Mouse (Mus musculus) left cerebral cortex, postnatal 10 days (tissue): ENCODE data around the gene Havcr2. TPM values are rescaled to one million over a fixed set of nuclear protein-coding genes. Genes with fewer than 3 reads are reported as not detected.
"Not testable (repeated sequence)": the region's sequence is repeated elsewhere in the genome, so short reads cannot be mapped to it uniquely, and the experiment has no call there.

Source experiments
- DNase-seq, 2 experiments: peaks; one replicate each; pipeline ENCODE4 v3.0.0; 2021 to 2022; ENCODE audit warnings: low spot score in 2 of 2, mixed read lengths in 1 of 2; ENCODE audit errors: extremely low spot score in 1 of 2
- intact Hi-C: fragments of 180-260 bp; cut with DNase I; formaldehyde crosslinking; loops from one replicate; pipeline ENCODE4 v1.15.1; 2025
- total RNA-seq, 2 experiments: library from RNA; stranded (reverse); gene quantifications; 2 replicates each; pipeline ENCODE4 v1.2.3; 2021

The Havcr2 gene
- total RNA-seq, 2 experiments from 2014 or later: 0.87 to 1.5 TPM

DNA sequence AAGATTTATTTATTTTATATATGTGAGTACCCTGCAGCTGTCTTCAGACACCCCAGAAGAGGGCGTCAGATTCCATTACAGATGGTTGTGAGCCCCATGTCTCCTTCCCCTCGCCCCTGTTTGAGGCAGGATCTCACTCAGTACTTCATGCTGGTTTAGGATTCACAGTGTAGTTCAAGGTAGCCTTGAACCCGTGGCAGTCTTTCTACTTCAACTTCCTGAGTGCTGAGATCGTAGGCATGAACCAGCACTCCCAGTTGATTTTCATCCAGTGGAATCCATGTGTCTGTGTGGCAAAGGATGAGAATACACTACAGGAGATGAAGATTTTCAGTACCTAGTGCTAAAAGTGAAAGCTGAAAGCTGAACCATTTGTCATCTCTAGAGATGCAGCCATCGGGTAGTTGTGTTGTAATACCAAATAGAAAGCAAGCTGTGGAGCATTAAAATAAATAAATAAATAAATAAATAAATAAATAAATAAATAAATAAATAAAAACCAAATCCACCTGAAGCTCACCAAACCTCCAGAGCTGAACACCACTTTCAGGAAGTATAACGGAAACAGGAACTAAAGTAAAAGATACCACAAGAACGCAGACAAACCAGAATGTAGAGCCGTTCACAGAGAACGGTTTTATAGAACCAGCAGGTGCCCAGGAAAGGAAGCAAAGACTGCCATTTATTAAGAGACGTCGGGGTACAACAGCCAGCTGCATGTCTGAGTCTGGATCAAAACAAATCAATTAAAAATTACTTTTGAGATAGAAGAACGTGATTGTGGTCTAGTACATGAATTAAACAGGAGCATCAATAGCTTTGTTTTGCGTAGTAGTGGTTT lies 6.9 kb upstream of the Havcr2 start:
- DNase-seq: no peak
- intact Hi-C loops: loop anchor here (10.0 kb wide), 2 partner anchors 187 to 287 kb away; partner anchors contain the start of gene Havcr1

GRCm38 (mm10) chr11:46449461-46450080 lies 5.2 kb upstream of the Havcr2 start:
- intact Hi-C loops: loop anchor here (10.0 kb wide), 2 partner anchors 185 to 285 kb away; partner anchors contain the start of gene Havcr1
- no peak for DNase-seq

DNA sequence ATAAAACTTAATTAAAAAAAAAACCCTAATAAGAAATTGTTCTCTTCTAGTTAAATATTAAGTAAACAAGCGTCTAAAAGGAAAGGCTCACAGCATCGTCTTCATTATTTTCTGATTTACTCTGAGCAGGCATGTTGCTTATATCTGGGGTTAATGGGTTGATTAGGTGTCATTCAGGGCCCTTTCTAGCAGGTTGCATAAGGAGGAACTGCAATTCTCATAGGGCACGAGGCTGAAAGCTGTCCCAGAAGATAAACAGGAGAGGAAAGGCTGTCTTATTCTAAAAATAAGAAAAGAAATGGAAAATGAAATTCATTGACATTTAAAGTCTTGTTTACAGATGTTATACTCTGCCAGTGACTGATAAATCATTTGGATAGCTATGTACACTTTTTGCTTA lies 5.2 kb downstream of the Havcr2 start:
- intact Hi-C loops: no loop called here
- no peak for DNase-seq

DNA sequence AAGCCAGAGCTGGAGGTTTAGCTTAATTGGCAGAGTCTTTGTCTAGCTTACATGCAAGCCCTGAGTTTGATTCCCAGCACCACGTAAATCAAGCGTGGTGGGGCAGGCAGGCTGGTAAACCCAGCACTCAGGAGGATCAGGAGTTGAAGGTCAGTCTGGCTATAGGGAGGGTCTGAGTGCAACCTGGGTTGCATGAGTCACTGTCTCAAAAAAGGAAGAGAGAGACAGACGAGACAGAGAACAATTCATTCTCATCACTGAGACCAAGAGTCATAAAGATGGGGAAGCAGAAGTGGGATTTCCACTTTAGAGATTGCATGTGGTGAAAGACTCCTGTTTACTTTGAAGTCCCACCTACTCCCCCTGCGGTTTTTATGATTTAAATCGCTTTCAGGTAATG lies 6.6 kb downstream of the Havcr2 start:
- no peak for DNase-seq
- intact Hi-C loops: no loop called here

- DNase-seq: no peak
- intact Hi-C loops: no loop called here
Observed at GRCm38 (mm10) chr11:46461931-46462330, 7.2 kb downstream of the Havcr2 start.

GRCm38 (mm10) chr11:46466878-46467277 lies 12.1 kb downstream of the Havcr2 start:
- intact Hi-C loops: no loop called here
- no peak for DNase-seq

GRCm38 (mm10) chr11:46474220-46474619 lies 19.5 kb downstream of the Havcr2 start:
- intact Hi-C loops: no loop called here
- no peak for DNase-seq

- no peak for DNase-seq
- intact Hi-C loops: no loop called here
Observed at GRCm38 (mm10) chr11:46479311-46479710, 24.6 kb downstream of the Havcr2 start.

GRCm38 (mm10) chr11:46480517-46480916 lies 25.8 kb downstream of the Havcr2 start:
- peak in 1 of 2 experiments; percentile 21 for DNase-seq
- intact Hi-C loops: no loop called here

DNA sequence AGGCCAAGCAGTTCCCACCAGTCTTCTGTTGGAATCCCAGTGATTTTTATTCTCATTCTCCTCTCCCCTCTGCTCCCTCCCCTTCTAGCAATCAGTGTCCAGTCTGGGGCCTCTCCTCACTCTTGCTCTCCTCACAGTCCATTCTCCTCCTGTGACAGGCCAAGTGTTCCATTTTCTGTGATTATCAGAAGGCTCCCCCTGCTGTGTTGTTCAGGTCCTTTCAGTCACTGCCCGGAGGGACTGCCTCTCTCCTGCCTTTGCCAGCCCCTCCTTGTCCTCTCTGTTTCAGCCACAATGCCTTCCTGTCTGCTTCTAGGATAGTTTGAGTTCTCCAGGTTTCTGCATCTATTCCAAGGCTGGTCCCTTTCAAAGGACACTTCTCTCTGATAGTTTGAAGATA lies 33.5 kb downstream of the Havcr2 start:
- no peak for DNase-seq
- intact Hi-C loops: no loop called here

DNA sequence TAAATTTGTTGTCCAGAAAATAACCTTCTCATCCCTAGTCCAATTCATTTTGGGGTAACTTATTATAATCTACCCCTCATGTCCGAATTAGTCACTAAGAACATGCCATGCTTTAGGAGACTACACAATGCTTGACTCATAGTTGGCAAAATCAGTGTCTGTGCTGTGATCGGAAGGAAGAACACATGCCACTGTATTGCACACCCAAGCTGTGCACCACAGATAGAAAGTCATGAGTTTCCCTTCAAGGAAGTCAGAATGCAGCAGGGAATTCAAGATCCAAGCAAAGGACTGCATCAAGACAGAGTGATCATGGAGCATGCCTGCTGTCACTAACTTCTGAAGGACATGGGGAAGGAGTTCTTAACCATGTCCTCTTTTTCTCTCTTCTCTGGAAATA lies 33.9 kb downstream of the Havcr2 start:
- intact Hi-C loops: no loop called here
- no peak for DNase-seq

GRCm38 (mm10) chr11:46507146-46507545 lies 52.4 kb downstream of the Havcr2 start:
- intact Hi-C loops: no loop called here
- DNase-seq: no peak

DNA sequence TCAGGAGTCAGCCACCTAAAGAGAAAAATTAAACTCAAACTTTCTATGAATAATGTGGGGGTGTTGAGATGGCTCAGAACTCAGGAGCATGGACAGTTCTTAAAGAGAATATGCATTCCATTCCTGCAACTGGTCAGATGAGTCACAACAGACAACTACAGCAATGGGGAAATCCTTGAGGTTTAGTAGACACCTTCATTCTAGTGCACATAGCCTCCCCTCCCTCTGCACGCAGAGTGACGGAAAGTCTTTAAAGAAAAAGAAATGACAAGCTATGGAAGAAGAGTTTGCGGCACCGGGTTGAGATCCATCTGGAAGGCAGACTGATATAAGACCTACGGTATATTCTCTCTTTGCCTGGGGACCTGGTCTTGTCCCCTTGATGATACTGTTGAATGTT lies 55.2 kb downstream of the Havcr2 start:
- intact Hi-C loops: no loop called here

DNA sequence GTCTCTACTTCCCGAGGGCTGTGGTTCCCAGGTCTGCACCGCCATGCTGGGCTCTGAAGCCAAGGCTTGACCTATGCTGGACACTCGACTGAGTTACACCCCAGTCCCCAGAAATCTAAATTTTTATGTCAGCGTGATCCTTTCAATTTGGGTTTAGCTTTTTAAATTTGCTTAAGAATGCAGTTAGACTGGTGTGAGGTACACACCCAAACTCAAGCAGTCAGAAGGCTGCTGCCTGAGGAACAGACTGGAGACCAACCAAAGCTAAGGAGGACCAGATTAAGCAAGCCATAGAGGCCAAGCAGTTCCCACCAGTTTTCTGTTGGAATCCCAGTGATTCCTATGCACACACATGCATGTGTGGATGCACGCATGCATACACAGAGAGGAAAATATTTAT lies 66.6 kb downstream of the Havcr2 start:
- intact Hi-C loops: not testable (repeated sequence)

More for the DNA sequence above, 55.2 kb downstream of the Havcr2 start:
- no peak for DNase-seq

DNA sequence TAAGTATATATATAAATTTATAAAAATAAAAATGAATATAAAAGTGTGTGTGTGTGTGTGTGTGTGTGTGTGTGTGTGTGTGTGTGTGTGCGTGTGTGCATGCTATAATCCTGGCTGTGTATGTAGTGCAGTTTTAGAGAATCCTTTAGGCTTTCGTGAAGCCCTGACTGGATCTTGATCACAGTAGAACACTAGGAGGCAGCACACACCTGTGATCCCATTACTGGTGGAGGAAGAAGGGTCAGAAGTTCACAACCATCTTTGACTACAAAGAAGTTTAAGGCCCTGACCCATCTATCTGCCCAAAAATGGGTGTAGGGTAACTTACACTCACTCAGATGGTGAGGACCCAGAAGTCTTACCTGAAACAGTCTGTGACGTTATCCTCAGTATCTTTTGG lies 68.0 kb downstream of the Havcr2 start:
- DNase-seq: no peak
- intact Hi-C loops: no loop called here

More for the DNA sequence above, 66.6 kb downstream of the Havcr2 start:
- DNase-seq: not testable (repeated sequence)

DNA sequence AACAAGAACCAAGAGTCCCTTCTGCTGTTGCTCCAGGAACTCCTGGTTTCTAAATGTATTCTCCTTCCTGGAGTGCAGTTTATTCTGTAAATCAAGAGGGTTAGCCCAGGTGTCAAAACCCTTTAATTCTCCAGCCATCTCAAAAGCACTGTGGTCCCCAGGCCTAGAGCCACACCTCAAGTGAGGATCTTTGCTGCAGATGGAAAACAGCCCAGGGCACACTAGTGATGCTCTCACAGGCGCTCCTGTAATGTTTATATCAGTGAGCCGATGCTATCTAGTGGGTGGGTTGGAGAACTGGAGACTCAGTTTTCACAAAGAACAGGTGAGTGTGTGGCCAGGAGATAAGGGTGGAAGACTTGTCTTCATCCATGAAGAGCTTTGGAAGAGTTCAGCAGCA lies 69.2 kb downstream of the Havcr2 start, which contains the start of gene Gm12169:
TSS of gene Gm12169 (plus strand) at position 301 of the 400 bp plus-strand sequence.
- intact Hi-C loops: no loop called here
- DNase-seq: no peak

- DNase-seq: no peak
- intact Hi-C loops: no loop called here
Observed at GRCm38 (mm10) chr11:46530149-46530548, 75.4 kb downstream of the Havcr2 start.
